Mouse (Mus musculus): Measurements from ENCODE around the gene Cplane1. TPM values are rescaled to one million over a fixed set of nuclear protein-coding genes. Genes with fewer than 3 reads are reported as not detected.
"Not testable (repeated sequence)": the region's sequence is repeated elsewhere in the genome, so short reads cannot be mapped to it uniquely, and the experiment has no call there.

Gene Cplane1
- polyA plus RNA-seq, 1 experiment from 2014 or later = 14.3 TPM

- Histone ChIP-seq H3K9me3 (ENCODE audit: control insufficient read depth, low read length) (no peaks in the 10 kb centered on the region), H3K27me3 (ENCODE audit: control insufficient read depth, insufficient read depth, low read length) (no peaks in the 10 kb centered on the region), H3K4me3 (ENCODE audit: low read depth, low read length) (no peak overlapping the region), H3K27ac (replicated peaks; ENCODE audit: low read depth, low read length) (no peak overlapping the region), H3K9ac (ENCODE audit: low read length) (no peak overlapping the region), H3K4me1 (ENCODE audit: control insufficient read depth, insufficient read depth, low read length) (no peaks in the 10 kb centered on the region), H3K4me2 (ENCODE audit: low read depth, severe bottlenecking) (no peak overlapping the region), H3K36me3 (ENCODE audit: control insufficient read depth, insufficient read depth, low read length) (peaks cover 15% of the 10 kb centered on the region)
- DNase-seq (ENCODE audit: low spot score) (no peak), ATAC-seq (ENCODE audit: insufficient number of reproducible peaks, low FRiP score, low TSS enrichment, low read depth) (no peak)
Observed at GRCm38 (mm10) chr15:8200317-8200716, 31.4 kb downstream of the Cplane1 start.

GRCm38 (mm10) chr15:8208362-8208761, 39.5 kb downstream of the Cplane1 start:
- H3K9ac ChIP-seq (ENCODE audit: low read length) = no peak overlapping the region
- H3K4me3 ChIP-seq (ENCODE audit: low read depth, low read length) = no peak overlapping the region
- peaks cover 5% of the 10 kb centered on the region; the same call in 1 of the 2 replicates for H3K36me3 ChIP-seq (ENCODE audit: control insufficient read depth, insufficient read depth, low read length)
- ATAC-seq (ENCODE audit: insufficient number of reproducible peaks, low FRiP score, low TSS enrichment, low read depth) (no peak), DNase-seq (ENCODE audit: low spot score) (no peak)
- H3K27me3 ChIP-seq (ENCODE audit: control insufficient read depth, insufficient read depth, low read length) = no peaks in the 10 kb centered on the region
- WGBS = 91% methylated on average over 6 of the region's 6 CpGs
- H3K27ac ChIP-seq (replicated peaks; ENCODE audit: low read depth, low read length) = no peak overlapping the region
- no peak overlapping the region for H3K4me2 ChIP-seq (ENCODE audit: low read depth, severe bottlenecking)
- no peaks in the 10 kb centered on the region for H3K9me3 ChIP-seq (ENCODE audit: control insufficient read depth, low read length)
- no peaks in the 10 kb centered on the region for H3K4me1 ChIP-seq (ENCODE audit: control insufficient read depth, insufficient read depth, low read length)

GRCm38 (mm10) chr15:8214811-8215210, 45.9 kb downstream of the Cplane1 start:
- no peak for ATAC-seq (ENCODE audit: insufficient number of reproducible peaks, low FRiP score, low TSS enrichment, low read depth)
- 94% methylated on average over 13 of the region's 13 CpGs for WGBS

GRCm38 (mm10) chr15:8234167-8234566, 65.3 kb downstream of the Cplane1 start:
- H3K4me2 ChIP-seq (ENCODE audit: low read depth, severe bottlenecking); ATAC-seq (ENCODE audit: insufficient number of reproducible peaks, low FRiP score, low TSS enrichment, low read depth); H3K4me1 ChIP-seq (ENCODE audit: control insufficient read depth, insufficient read depth, low read length); DNase-seq (ENCODE audit: low spot score); H3K4me3 ChIP-seq (ENCODE audit: low read depth, low read length); H3K27me3 ChIP-seq (ENCODE audit: control insufficient read depth, insufficient read depth, low read length); H3K27ac ChIP-seq (replicated peaks; ENCODE audit: low read depth, low read length); H3K9me3 ChIP-seq (ENCODE audit: control insufficient read depth, low read length); H3K9ac ChIP-seq (ENCODE audit: low read length): not testable (repeated sequence)
- H3K36me3 ChIP-seq (ENCODE audit: control insufficient read depth, insufficient read depth, low read length) = peaks cover 12% of the 10 kb centered on the region
- 100% methylated on average over 1 of the region's 1 CpGs for WGBS

More at GRCm38 (mm10) chr15:8214811-8215210, 45.9 kb downstream of the Cplane1 start:
- no peak overlapping the region for H3K4me3 ChIP-seq (ENCODE audit: low read depth, low read length)
- H3K4me2 ChIP-seq (ENCODE audit: low read depth, severe bottlenecking) = no peak overlapping the region
- no peak overlapping the region for H3K9ac ChIP-seq (ENCODE audit: low read length)
- no peak for DNase-seq (ENCODE audit: low spot score)
- no peaks in the 10 kb centered on the region for H3K9me3 ChIP-seq (ENCODE audit: control insufficient read depth, low read length)
- H3K27ac ChIP-seq (replicated peaks; ENCODE audit: low read depth, low read length) = no peak overlapping the region
- H3K36me3 ChIP-seq (ENCODE audit: control insufficient read depth, insufficient read depth, low read length) = 0 out of 2 replicates have a peak, but pooled peaks cover 2% of the 10 kb centered on the region
- H3K27me3 ChIP-seq (ENCODE audit: control insufficient read depth, insufficient read depth, low read length) = no peaks in the 10 kb centered on the region
- H3K4me1 ChIP-seq (ENCODE audit: control insufficient read depth, insufficient read depth, low read length) = no peaks in the 10 kb centered on the region

- H3K36me3 ChIP-seq (ENCODE audit: control insufficient read depth, insufficient read depth, low read length) = peaks cover 2% of the 10 kb centered on the region; the same call in 1 of the 2 replicates
- no peaks in the 10 kb centered on the region for H3K27me3 ChIP-seq (ENCODE audit: control insufficient read depth, insufficient read depth, low read length)
- no peak for ATAC-seq (ENCODE audit: insufficient number of reproducible peaks, low FRiP score, low TSS enrichment, low read depth)
- H3K4me3 ChIP-seq (ENCODE audit: low read depth, low read length) = no peak overlapping the region
- H3K4me2 ChIP-seq (ENCODE audit: low read depth, severe bottlenecking) = no peak overlapping the region
- H3K4me1 ChIP-seq (ENCODE audit: control insufficient read depth, insufficient read depth, low read length) = no peaks in the 10 kb centered on the region
- whole genome bisulfite sequencing = 90% methylated on average over 3 of the region's 3 CpGs
- no peak for DNase-seq (ENCODE audit: low spot score)
- no peaks in the 10 kb centered on the region for H3K9me3 ChIP-seq (ENCODE audit: control insufficient read depth, low read length)
- no peak overlapping the region for H3K27ac ChIP-seq (replicated peaks; ENCODE audit: low read depth, low read length)
- H3K9ac ChIP-seq (ENCODE audit: low read length) = no peak overlapping the region
Observed at GRCm38 (mm10) chr15:8265946-8266345, 97.0 kb downstream of the Cplane1 start.

- Histone ChIP-seq H3K4me1 (ENCODE audit: control insufficient read depth, insufficient read depth, low read length) (no peaks in the 10 kb centered on the region), H3K9ac (ENCODE audit: low read length) (no peak overlapping the region), H3K27me3 (ENCODE audit: control insufficient read depth, insufficient read depth, low read length) (no peaks in the 10 kb centered on the region), H3K4me3 (ENCODE audit: low read depth, low read length) (no peak overlapping the region), H3K9me3 (ENCODE audit: control insufficient read depth, low read length) (no peaks in the 10 kb centered on the region), H3K4me2 (ENCODE audit: low read depth, severe bottlenecking) (no peak overlapping the region), H3K36me3 (ENCODE audit: control insufficient read depth, insufficient read depth, low read length) (peaks cover 2% of the 10 kb centered on the region; the same call in 1 of the 2 replicates), H3K27ac (replicated peaks; ENCODE audit: low read depth, low read length) (no peak overlapping the region)
- ATAC-seq (ENCODE audit: insufficient number of reproducible peaks, low FRiP score, low TSS enrichment, low read depth) (no peak), DNase-seq (ENCODE audit: low spot score) (no peak)
- WGBS = 93% methylated on average over 3 of the region's 3 CpGs
Observed at GRCm38 (mm10) chr15:8267211-8267610, 98.3 kb downstream of the Cplane1 start.

GRCm38 (mm10) chr15:8268231-8268630, 99.3 kb downstream of the Cplane1 start:
- H3K9ac ChIP-seq (ENCODE audit: low read length) = no peak overlapping the region
- H3K4me3 ChIP-seq (ENCODE audit: low read depth, low read length) = no peak overlapping the region
- no peak overlapping the region for H3K4me2 ChIP-seq (ENCODE audit: low read depth, severe bottlenecking)
- DNase-seq (ENCODE audit: low spot score) (no peak), ATAC-seq (ENCODE audit: insufficient number of reproducible peaks, low FRiP score, low TSS enrichment, low read depth) (no peak)
- no peaks in the 10 kb centered on the region for H3K27me3 ChIP-seq (ENCODE audit: control insufficient read depth, insufficient read depth, low read length)
- peaks cover 2% of the 10 kb centered on the region; the same call in 1 of the 2 replicates for H3K36me3 ChIP-seq (ENCODE audit: control insufficient read depth, insufficient read depth, low read length)
- H3K27ac ChIP-seq (replicated peaks; ENCODE audit: low read depth, low read length) = no peak overlapping the region
- 89% methylated on average over 8 of the region's 8 CpGs for WGBS
- H3K9me3 ChIP-seq (ENCODE audit: control insufficient read depth, low read length) = no peaks in the 10 kb centered on the region
- no peaks in the 10 kb centered on the region for H3K4me1 ChIP-seq (ENCODE audit: control insufficient read depth, insufficient read depth, low read length)

- no peak for ATAC-seq (ENCODE audit: insufficient number of reproducible peaks, low FRiP score, low TSS enrichment, low read depth)
Observed at GRCm38 (mm10) chr15:8271952-8272351, 103.0 kb downstream of the Cplane1 start.

GRCm38 (mm10) chr15:8277916-8278315, 109.0 kb downstream of the Cplane1 start:
- not testable (repeated sequence) for H3K4me3 ChIP-seq (ENCODE audit: low read depth, low read length); ATAC-seq (ENCODE audit: insufficient number of reproducible peaks, low FRiP score, low TSS enrichment, low read depth)

More at GRCm38 (mm10) chr15:8271952-8272351, 103.0 kb downstream of the Cplane1 start:
- Histone ChIP-seq H3K4me3 (ENCODE audit: low read depth, low read length) (no peak overlapping the region), H3K27ac (replicated peaks; ENCODE audit: low read depth, low read length) (no peak overlapping the region), H3K9ac (ENCODE audit: low read length) (no peak overlapping the region), H3K27me3 (ENCODE audit: control insufficient read depth, insufficient read depth, low read length) (no peaks in the 10 kb centered on the region), H3K4me2 (ENCODE audit: low read depth, severe bottlenecking) (no peak overlapping the region), H3K9me3 (ENCODE audit: control insufficient read depth, low read length) (no peaks in the 10 kb centered on the region), H3K4me1 (ENCODE audit: control insufficient read depth, insufficient read depth, low read length) (no peaks in the 10 kb centered on the region), H3K36me3 (ENCODE audit: control insufficient read depth, insufficient read depth, low read length) (peaks cover 2% of the 10 kb centered on the region; the same call in 1 of the 2 replicates)
- 90% methylated on average over 8 of the region's 8 CpGs for WGBS
- DNase-seq (ENCODE audit: low spot score) = no peak

More at GRCm38 (mm10) chr15:8277916-8278315, 109.0 kb downstream of the Cplane1 start:
- not testable (repeated sequence) for H3K9ac ChIP-seq (ENCODE audit: low read length); H3K9me3 ChIP-seq (ENCODE audit: control insufficient read depth, low read length); H3K27me3 ChIP-seq (ENCODE audit: control insufficient read depth, insufficient read depth, low read length); H3K36me3 ChIP-seq (ENCODE audit: control insufficient read depth, insufficient read depth, low read length); H3K4me2 ChIP-seq (ENCODE audit: low read depth, severe bottlenecking); H3K27ac ChIP-seq (replicated peaks; ENCODE audit: low read depth, low read length); H3K4me1 ChIP-seq (ENCODE audit: control insufficient read depth, insufficient read depth, low read length); DNase-seq (ENCODE audit: low spot score)
- 94% methylated on average over 4 of the region's 4 CpGs for WGBS

Measured in limb, embryonic 11.5 days (tissue).